ENCODE assay signal across 8 mouse cellular contexts in genomic region chr9:13828087-13828441, GRCm38 (mm10). TPM values are rescaled to one million over a fixed set of nuclear protein-coding genes. Genes with fewer than 3 reads are reported as not detected.
DNase-seq lines count a peak whose midpoint lies in the region; ATAC-seq and TF ChIP-seq lines count a peak whose summit lies in the region.

No protein-coding gene starts in this region.

- H3K27ac ChIP-seq in embryonic facial prominence, embryonic 11.5 days (replicated peaks; ENCODE audit: low read depth, low read length), result peak overlapping the region; percentile 87
- H3K27ac ChIP-seq in intestine, postnatal 0 days (ENCODE audit: low read depth, low read length), result peak overlapping the region; percentile 99

- peaks cover 52% of the 10 kb centered on the region for H3K79me2 ChIP-seq in myocyte (ENCODE audit: control insufficient read depth, insufficient read depth)

- no peaks in the 10 kb centered on the region for H3K9me3 ChIP-seq in embryonic facial prominence, embryonic 11.5 days (replicated peaks; ENCODE audit: control insufficient read depth, low read length)
- H3K9me3 ChIP-seq in intestine, postnatal 0 days (ENCODE audit: control insufficient read depth), result no peaks in the 10 kb centered on the region

- peak overlapping the region; percentile 80 for H3K4me3 ChIP-seq in embryonic facial prominence, embryonic 11.5 days (ENCODE audit: low read depth, low read length)
- H3K4me3 ChIP-seq in intestine, postnatal 0 days (ENCODE audit: low read depth, low read length), result peak overlapping the region; percentile 71
- H3K4me3 ChIP-seq in myocyte, result peak overlapping the region; percentile 93

- no peak for TF ChIP-seq POLR2A in myocyte (IDR thresholded peaks at IDR 0.05; ENCODE audit: insufficient read length, low read depth)

- peak; percentile 27; the same call in 1 of the 2 replicates for TF ChIP-seq CTCF in intestine, postnatal 0 days (IDR thresholded peaks at IDR 0.05; ENCODE audit: low read depth)

- DNase-seq in embryo, embryonic 10 days (ENCODE audit: low spot score), result peak; percentile 66
- DNase-seq in embryo, embryonic 9.5 days (ENCODE audit: extremely low spot score), result no peak
- DNase-seq in embryonic facial prominence, embryonic 11.5 days (ENCODE audit: low spot score), result peak; percentile 58
- DNase-seq in thymus, postnatal 4 days, result no peak
- no peak for DNase-seq in thymus, adult 18-20 months

- peak overlapping the region; percentile 97 for H3K9ac ChIP-seq in embryonic facial prominence, embryonic 11.5 days (replicated peaks; ENCODE audit: low read length)
- H3K9ac ChIP-seq in intestine, postnatal 0 days (ENCODE audit: low read depth, low read length), result peak overlapping the region; percentile 90

- H3K4me2 ChIP-seq in embryonic facial prominence, embryonic 11.5 days (ENCODE audit: low read depth, low read length), result peak overlapping the region; percentile 67
- H3K4me2 ChIP-seq in intestine, postnatal 0 days (replicated peaks; ENCODE audit: low read depth), result peak overlapping the region; percentile 79
- H3K4me2 ChIP-seq in myocyte (ENCODE audit: low read depth), result peak overlapping the region; percentile 84

- under 1% methylated on average over 23 of the region's 23 CpGs for WGBS in embryonic facial prominence, embryonic 11.5 days
- WGBS in intestine, postnatal 0 days, result under 1% methylated on average over 23 of the region's 23 CpGs

- peak; percentile 1 for ATAC-seq in CD4-positive, CD25-positive, alpha-beta regulatory T cell, adult 4 months
- no peak; the same call in 1 of the 2 replicates for ATAC-seq in embryonic facial prominence, embryonic 11.5 days (replicated peaks; ENCODE audit: insufficient number of reproducible peaks, low FRiP score, low TSS enrichment, low read depth)
- peak; percentile 11 for ATAC-seq in intestine, postnatal 0 days

- no peaks in the 10 kb centered on the region for H3K27me3 ChIP-seq in embryonic facial prominence, embryonic 11.5 days (ENCODE audit: control insufficient read depth, insufficient read depth, low read length)
- H3K27me3 ChIP-seq in intestine, postnatal 0 days (replicated peaks; ENCODE audit: control insufficient read depth, insufficient read depth, low read length), result no peaks in the 10 kb centered on the region
- H3K27me3 ChIP-seq in myocyte (ENCODE audit: control insufficient read depth, insufficient read depth, insufficient read length), result no peaks in the 10 kb centered on the region

- peak overlapping the region; percentile 39 for H3ac ChIP-seq in myocyte (ENCODE audit: control insufficient read depth, insufficient read length)

- H3K36me3 ChIP-seq in embryonic facial prominence, embryonic 11.5 days (replicated peaks; ENCODE audit: control insufficient read depth, insufficient read depth, low read depth, low read length), result peaks cover 13% of the 10 kb centered on the region
- H3K36me3 ChIP-seq in intestine, postnatal 0 days (ENCODE audit: control insufficient read depth, insufficient read depth), result peaks cover 21% of the 10 kb centered on the region
- H3K36me3 ChIP-seq in myocyte (ENCODE audit: control insufficient read depth, insufficient read depth), result peaks cover 19% of the 10 kb centered on the region

- peaks cover 2% of the 10 kb centered on the region; the same call in 1 of the 2 replicates for H3K4me1 ChIP-seq in embryonic facial prominence, embryonic 11.5 days (ENCODE audit: control insufficient read depth, insufficient read depth, low read length)
- H3K4me1 ChIP-seq in intestine, postnatal 0 days (replicated peaks; ENCODE audit: control insufficient read depth, insufficient read depth, low read length), result no peaks in the 10 kb centered on the region; the same call in 1 of the 2 replicates

TF ChIP-seq in myocyte, 11 proteins besides CTCF, POLR2A, EP300 and RAD21:
- TF ChIP-seq CEBPB (IDR thresholded peaks at IDR 0.05; ENCODE audit: insufficient read depth, poor library complexity, severe bottlenecking) (no peak), TCF3 (IDR thresholded peaks at IDR 0.05; ENCODE audit: insufficient read length, low read depth) (no peak), MYOG (IDR thresholded peaks at IDR 0.05; ENCODE audit: control insufficient read depth in 1 of 3, insufficient read depth in 1 of 3, insufficient read length in 2 of 3, low read depth in 2 of 3) (no peak), E2F4 (IDR thresholded peaks at IDR 0.05; ENCODE audit: insufficient read depth) (no peak), TCF12 (IDR thresholded peaks at IDR 0.05; ENCODE audit: insufficient read depth, poor library complexity, severe bottlenecking) (no peak), MYOD1 (IDR thresholded peaks at IDR 0.05; ENCODE audit: control insufficient read depth in 1 of 3, insufficient read length in 2 of 3, low read depth in 2 of 3) (no peak), SRF (IDR thresholded peaks at IDR 0.05; ENCODE audit: control insufficient read depth, insufficient read length, low read depth) (no peak), POLR2AphosphoS2 (IDR thresholded peaks at IDR 0.05; ENCODE audit: insufficient read length, low read depth) (no peak), USF1 (IDR thresholded peaks at IDR 0.05; ENCODE audit: low read depth) (no peak), REST (IDR thresholded peaks at IDR 0.05; ENCODE audit: insufficient read depth, insufficient read length) (no peak), MAX (IDR thresholded peaks at IDR 0.05; ENCODE audit: low read depth) (no peak)

RNA-seq across cellular contexts. Expression of gene Fam76b, which starts 0.5 kb away (rescaled TPM):
- 10 to 100 TPM; 13.9 to 17.8 TPM for polyA plus RNA-seq in CD4-positive, CD25-positive, alpha-beta regulatory T cell, adult 4 months (2017; shearing (Covaris generic))
- 27.1 and 31.8 TPM in 2 replicates for polyA plus RNA-seq in embryonic facial prominence, embryonic 11.5 days (2014; fragmentation: Nextera tagmentation; extraction: Ambion mirVana)
- 10.9 and 11.9 TPM in 2 replicates for polyA plus RNA-seq in intestine, postnatal 0 days (2015; fragmentation: Nextera tagmentation; extraction: Ambion mirVana)
- polyA plus RNA-seq in myocyte (2012; fragmentation: generic; extraction: Trizol), result 2.8 TPM

RNA-seq across cellular contexts. Expression of gene Cep57, which starts 1.2 kb away (rescaled TPM):
- 10 to 100 TPM; 43.1 to 49.9 TPM for polyA plus RNA-seq in CD4-positive, CD25-positive, alpha-beta regulatory T cell, adult 4 months (2017; shearing (Covaris generic))
- polyA plus RNA-seq in embryonic facial prominence, embryonic 11.5 days (2014; fragmentation: Nextera tagmentation; extraction: Ambion mirVana), result 65.8 and 66.9 TPM in 2 replicates
- polyA plus RNA-seq in intestine, postnatal 0 days (2015; fragmentation: Nextera tagmentation; extraction: Ambion mirVana), result 26.5 and 28.2 TPM in 2 replicates
- 4.9 TPM for polyA plus RNA-seq in myocyte (2012; fragmentation: generic; extraction: Trizol)

Comparison
In these comparisons a context has a peak if more than half of its experiments do, and no peak if none do; other contexts are left out.
1. DNase-seq: peak in embryo, embryonic 10 days (single experiment) and embryonic facial prominence, embryonic 11.5 days (single experiment); none in embryo, embryonic 9.5 days (single experiment), thymus, postnatal 4 days (single experiment) and thymus, adult 18-20 months (0 of 2).
2. Peak in every context shown above with its lines, with median percentiles within 50 percentile points of each other: H3K4me2 ChIP-seq and H3K4me3 ChIP-seq.